Mouse (Mus musculus): Measurements from ENCODE around the gene Olfr1392. TPM values are rescaled to one million over a fixed set of nuclear protein-coding genes. Genes with fewer than 3 reads are reported as not detected.

Olfr1392 gene
- polyA plus RNA-seq, 1 experiment from 2014 or later: 0.10 TPM

- H3K4me3 ChIP-seq (replicated peaks): no peak overlapping the region
- H3K4me1 ChIP-seq: peaks cover 8% of the 10 kb centered on the region; the same call in 1 of the 2 replicates
- 61% methylated on average over 2 of the region's 2 CpGs for WGBS
- H3K4me2 ChIP-seq: no peak overlapping the region
- peaks cover 81% of the 10 kb centered on the region for H3K36me3 ChIP-seq
- H3K9me3 ChIP-seq (replicated peaks): no peaks in the 10 kb centered on the region
- H3K9ac ChIP-seq: no peak overlapping the region
- 0 out of 2 replicates have a peak, but pooled peaks have one; percentile 27 for ATAC-seq (replicated peaks; ENCODE audit: low FRiP score)
- no peak overlapping the region for H3K27ac ChIP-seq
- no peaks in the 10 kb centered on the region for H3K27me3 ChIP-seq
Observed at GRCm38 (mm10) chr11:49259296-49259695, 25.8 kb upstream of the Olfr1392 start.

DNA sequence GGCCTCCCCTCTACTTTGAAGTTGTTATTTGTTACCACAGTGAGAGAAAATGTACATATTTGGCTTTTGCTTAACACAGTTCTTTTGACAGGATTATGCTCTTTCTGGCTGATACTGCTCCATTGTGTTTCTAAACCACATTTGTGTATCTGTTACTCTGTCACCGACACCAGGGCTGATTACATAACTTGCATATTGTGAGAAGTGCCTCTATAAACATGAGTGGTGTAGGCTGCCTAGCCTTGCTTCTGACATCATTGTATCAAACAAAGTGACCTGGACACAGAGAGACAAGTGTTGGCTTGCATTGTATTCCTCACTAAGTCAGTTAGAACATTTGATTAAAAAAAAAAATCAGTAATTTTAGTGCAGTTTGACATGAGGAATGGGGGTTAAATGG, 25.3 kb upstream of the Olfr1392 start:
- H3K4me2 ChIP-seq: no peak overlapping the region
- no peak for ATAC-seq (replicated peaks; ENCODE audit: low FRiP score)
- H3K4me3 ChIP-seq (replicated peaks): no peak overlapping the region
- no peaks in the 10 kb centered on the region for H3K27me3 ChIP-seq
- 83% methylated on average over 1 of the region's 1 CpGs for WGBS
- H3K27ac ChIP-seq: no peak overlapping the region
- H3K4me1 ChIP-seq: peaks cover 6% of the 10 kb centered on the region; the same call in 1 of the 2 replicates
- peaks cover 81% of the 10 kb centered on the region for H3K36me3 ChIP-seq
- no peak overlapping the region for H3K9ac ChIP-seq
- no peaks in the 10 kb centered on the region for H3K9me3 ChIP-seq (replicated peaks)

- Histone ChIP-seq H3K27ac (no peak overlapping the region), H3K4me3 (replicated peaks) (no peak overlapping the region), H3K9ac (no peak overlapping the region), H3K9me3 (replicated peaks) (no peaks in the 10 kb centered on the region), H3K4me1 (0 out of 2 replicates have a peak, but pooled peaks cover 2% of the 10 kb centered on the region), H3K27me3 (no peaks in the 10 kb centered on the region), H3K36me3 (peaks cover 78% of the 10 kb centered on the region), H3K4me2 (no peak overlapping the region)
- 94% methylated on average over 21 of the region's 21 CpGs for whole genome bisulfite sequencing
- 0 out of 2 replicates have a peak, but pooled peaks have one; percentile 11 for ATAC-seq (replicated peaks; ENCODE audit: low FRiP score)
Observed at GRCm38 (mm10) chr11:49260598-49261312, 24.3 kb upstream of the Olfr1392 start.

GRCm38 (mm10) chr11:49261313-49261855, 23.7 kb upstream of the Olfr1392 start:
- Histone ChIP-seq H3K4me1 (0 out of 2 replicates have a peak, but pooled peaks cover 2% of the 10 kb centered on the region), H3K9ac (no peak overlapping the region), H3K4me3 (replicated peaks) (no peak overlapping the region), H3K27me3 (no peaks in the 10 kb centered on the region), H3K4me2 (no peak overlapping the region), H3K36me3 (peaks cover 72% of the 10 kb centered on the region), H3K9me3 (replicated peaks) (no peaks in the 10 kb centered on the region), H3K27ac (no peak overlapping the region)
- 0 out of 2 replicates have a peak, but pooled peaks have one; percentile 27 for ATAC-seq (replicated peaks; ENCODE audit: low FRiP score)
- WGBS: 96% methylated on average over 14 of the region's 14 CpGs

DNA sequence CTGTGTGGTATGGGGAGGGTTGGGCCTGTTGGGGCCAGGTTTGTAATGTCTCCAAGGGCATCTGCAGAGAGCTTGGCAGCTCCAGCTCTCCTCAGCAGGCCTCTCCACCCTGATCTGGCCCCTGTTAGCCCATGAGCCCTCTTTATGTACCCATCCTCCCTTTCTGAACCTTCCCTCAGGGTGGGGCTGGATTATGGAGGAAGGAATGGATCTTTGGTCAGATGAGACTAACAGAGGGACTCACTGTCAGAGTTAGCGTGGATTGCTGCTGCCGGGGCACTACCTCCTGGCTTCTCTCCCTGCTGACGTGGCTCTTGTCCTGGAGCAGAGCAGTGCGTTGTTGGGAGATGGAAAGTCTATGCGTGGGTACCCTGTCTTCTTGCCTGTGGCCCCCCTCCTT, 22.8 kb upstream of the Olfr1392 start:
- peaks cover 66% of the 10 kb centered on the region for H3K36me3 ChIP-seq
- H3K4me1 ChIP-seq: 0 out of 2 replicates have a peak, but pooled peaks cover 2% of the 10 kb centered on the region
- ATAC-seq (replicated peaks; ENCODE audit: low FRiP score): no peak
- H3K4me2 ChIP-seq: no peak overlapping the region
- 85% methylated on average over 5 of the region's 5 CpGs for WGBS
- H3K9me3 ChIP-seq (replicated peaks): no peaks in the 10 kb centered on the region
- no peak overlapping the region for H3K4me3 ChIP-seq (replicated peaks)
- no peak overlapping the region for H3K27ac ChIP-seq
- no peak overlapping the region for H3K9ac ChIP-seq
- no peaks in the 10 kb centered on the region for H3K27me3 ChIP-seq

DNA sequence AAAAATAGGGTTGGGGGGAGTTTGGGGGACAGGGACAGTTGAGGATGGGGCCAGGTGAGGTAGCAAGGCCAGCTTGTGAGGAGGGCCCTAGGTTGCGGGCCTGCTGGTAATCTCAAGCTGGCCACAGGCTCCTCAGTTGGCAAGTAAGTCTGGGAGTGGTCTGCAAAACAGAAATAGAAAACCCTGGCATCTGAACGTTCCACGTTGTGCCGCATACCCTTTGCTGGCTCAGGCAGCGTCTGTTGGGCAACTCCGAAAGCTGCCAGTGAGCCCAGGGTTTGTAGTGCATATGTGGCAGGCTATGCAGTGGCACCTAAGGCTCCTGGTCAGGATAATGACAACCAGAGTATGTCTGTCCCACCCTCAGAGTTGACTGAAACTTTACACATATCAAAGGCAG, 21.9 kb upstream of the Olfr1392 start:
- Histone ChIP-seq H3K9ac (no peak overlapping the region), H3K4me3 (replicated peaks) (no peak overlapping the region), H3K36me3 (peaks cover 61% of the 10 kb centered on the region), H3K9me3 (replicated peaks) (no peaks in the 10 kb centered on the region), H3K27me3 (no peaks in the 10 kb centered on the region), H3K4me2 (no peak overlapping the region), H3K4me1 (0 out of 2 replicates have a peak, but pooled peaks cover 6% of the 10 kb centered on the region), H3K27ac (no peak overlapping the region)
- WGBS: 95% methylated on average over 6 of the region's 6 CpGs
- ATAC-seq (replicated peaks; ENCODE audit: low FRiP score): no peak

DNA sequence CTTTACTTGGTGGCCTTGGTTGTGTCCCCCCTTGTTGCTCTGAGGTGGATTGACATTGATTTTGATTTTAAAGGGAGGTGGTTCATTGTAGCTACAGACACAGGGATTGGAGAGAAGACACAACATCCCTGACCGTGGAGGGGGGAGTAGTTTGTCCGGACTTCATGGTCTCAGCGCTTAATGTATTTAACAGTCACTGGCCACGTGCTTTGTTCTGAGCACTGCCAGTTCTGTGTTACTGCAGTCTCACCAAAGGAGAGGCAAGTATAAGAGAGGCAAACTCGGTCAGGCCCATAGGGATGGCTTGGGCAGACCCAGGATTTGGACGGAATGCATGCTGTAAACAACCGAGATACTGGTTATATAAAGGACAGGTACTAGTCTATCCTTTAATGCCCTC, 21.0 kb upstream of the Olfr1392 start:
- no peak overlapping the region for H3K27ac ChIP-seq
- H3K9ac ChIP-seq: no peak overlapping the region
- peaks cover 58% of the 10 kb centered on the region for H3K36me3 ChIP-seq
- H3K9me3 ChIP-seq (replicated peaks): no peaks in the 10 kb centered on the region
- H3K4me1 ChIP-seq: 0 out of 2 replicates have a peak, but pooled peaks cover 7% of the 10 kb centered on the region
- no peaks in the 10 kb centered on the region for H3K27me3 ChIP-seq
- no peak overlapping the region for H3K4me3 ChIP-seq (replicated peaks)
- no peak overlapping the region for H3K4me2 ChIP-seq
- no peak for ATAC-seq (replicated peaks; ENCODE audit: low FRiP score)
- WGBS: 86% methylated on average over 7 of the region's 7 CpGs

DNA sequence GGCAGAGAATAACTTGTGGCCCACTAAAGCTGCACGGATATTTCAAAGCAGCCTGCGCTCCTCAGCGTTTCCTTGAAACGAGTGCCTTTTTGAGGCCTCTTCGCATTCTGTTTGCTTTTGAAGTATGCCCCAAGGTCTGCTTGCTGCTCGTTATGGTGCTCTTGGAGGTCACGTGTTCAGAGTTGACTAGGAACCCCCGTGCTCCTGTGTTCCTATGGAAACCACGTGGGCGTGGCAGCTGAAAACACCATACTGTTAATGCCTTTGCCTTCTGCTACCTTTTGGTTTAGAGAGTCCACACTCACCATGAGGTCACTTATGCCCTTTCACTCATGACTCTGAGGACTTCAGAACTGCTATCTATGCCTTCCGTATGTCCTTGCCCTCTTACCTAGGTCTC, 20.5 kb upstream of the Olfr1392 start:
- no peaks in the 10 kb centered on the region for H3K9me3 ChIP-seq (replicated peaks)
- peaks cover 56% of the 10 kb centered on the region for H3K36me3 ChIP-seq
- H3K27ac ChIP-seq: no peak overlapping the region
- H3K4me3 ChIP-seq (replicated peaks): no peak overlapping the region
- no peak overlapping the region for H3K4me2 ChIP-seq
- 76% methylated on average over 11 of the region's 11 CpGs for WGBS
- H3K27me3 ChIP-seq: no peaks in the 10 kb centered on the region
- 0 out of 2 replicates have a peak, but pooled peaks cover 7% of the 10 kb centered on the region for H3K4me1 ChIP-seq
- H3K9ac ChIP-seq: no peak overlapping the region
- no peak for ATAC-seq (replicated peaks; ENCODE audit: low FRiP score)

DNA sequence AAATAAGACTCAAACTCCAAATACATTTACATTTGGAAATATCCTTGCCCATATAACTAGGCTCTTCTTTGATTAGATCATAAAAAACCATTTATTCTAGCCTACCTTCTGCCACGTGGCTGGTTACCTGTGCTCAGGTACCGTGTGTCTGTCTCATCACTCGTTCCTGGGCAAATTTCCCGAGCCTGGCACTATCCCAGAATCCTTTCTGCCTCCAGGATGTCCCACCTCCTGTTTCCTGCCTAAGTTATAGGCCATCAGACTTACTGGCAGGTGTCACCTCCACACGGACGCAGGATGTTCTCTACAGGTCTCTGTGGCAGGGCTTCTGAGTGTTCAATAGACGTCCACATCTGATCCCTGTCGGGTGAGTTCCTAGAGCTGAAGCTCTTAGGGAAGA, 20.0 kb upstream of the Olfr1392 start:
- Histone ChIP-seq H3K4me2 (no peak overlapping the region), H3K36me3 (peaks cover 51% of the 10 kb centered on the region), H3K4me3 (replicated peaks) (no peak overlapping the region), H3K9ac (no peak overlapping the region), H3K27ac (no peak overlapping the region), H3K4me1 (0 out of 2 replicates have a peak, but pooled peaks cover 7% of the 10 kb centered on the region), H3K9me3 (replicated peaks) (no peaks in the 10 kb centered on the region), H3K27me3 (no peaks in the 10 kb centered on the region)
- 82% methylated on average over 8 of the region's 8 CpGs for WGBS
- no peak for ATAC-seq (replicated peaks; ENCODE audit: low FRiP score)

- ATAC-seq (replicated peaks; ENCODE audit: low FRiP score): peak; percentile 18; the same call in 1 of the 2 replicates
- peak overlapping the region; percentile 49; the same call in 1 of the 2 replicates for H3K27ac ChIP-seq
- H3K4me1 ChIP-seq: 0 out of 2 replicates have a peak, but pooled peaks cover 5% of the 10 kb centered on the region
- H3K9ac ChIP-seq: no peak overlapping the region
- H3K4me3 ChIP-seq (replicated peaks): no peak overlapping the region
- 68% methylated on average over 6 of the region's 6 CpGs for WGBS
- no peaks in the 10 kb centered on the region for H3K27me3 ChIP-seq
- H3K9me3 ChIP-seq (replicated peaks): no peaks in the 10 kb centered on the region
- peaks cover 35% of the 10 kb centered on the region for H3K36me3 ChIP-seq
- H3K4me2 ChIP-seq: no peak overlapping the region
Observed at GRCm38 (mm10) chr11:49266671-49267070, 18.4 kb upstream of the Olfr1392 start.

GRCm38 (mm10) chr11:49267316-49267715, 17.8 kb upstream of the Olfr1392 start:
- ATAC-seq (replicated peaks; ENCODE audit: low FRiP score): no peak
- peak overlapping the region; percentile 49; the same call in 1 of the 2 replicates for H3K27ac ChIP-seq
- H3K9ac ChIP-seq: no peak overlapping the region
- no peaks in the 10 kb centered on the region for H3K27me3 ChIP-seq
- H3K9me3 ChIP-seq (replicated peaks): no peaks in the 10 kb centered on the region
- H3K4me2 ChIP-seq: no peak overlapping the region
- no peak overlapping the region for H3K4me3 ChIP-seq (replicated peaks)
- H3K4me1 ChIP-seq: 0 out of 2 replicates have a peak, but pooled peaks cover 5% of the 10 kb centered on the region
- WGBS: 78% methylated on average over 10 of the region's 10 CpGs
- peaks cover 29% of the 10 kb centered on the region for H3K36me3 ChIP-seq

DNA sequence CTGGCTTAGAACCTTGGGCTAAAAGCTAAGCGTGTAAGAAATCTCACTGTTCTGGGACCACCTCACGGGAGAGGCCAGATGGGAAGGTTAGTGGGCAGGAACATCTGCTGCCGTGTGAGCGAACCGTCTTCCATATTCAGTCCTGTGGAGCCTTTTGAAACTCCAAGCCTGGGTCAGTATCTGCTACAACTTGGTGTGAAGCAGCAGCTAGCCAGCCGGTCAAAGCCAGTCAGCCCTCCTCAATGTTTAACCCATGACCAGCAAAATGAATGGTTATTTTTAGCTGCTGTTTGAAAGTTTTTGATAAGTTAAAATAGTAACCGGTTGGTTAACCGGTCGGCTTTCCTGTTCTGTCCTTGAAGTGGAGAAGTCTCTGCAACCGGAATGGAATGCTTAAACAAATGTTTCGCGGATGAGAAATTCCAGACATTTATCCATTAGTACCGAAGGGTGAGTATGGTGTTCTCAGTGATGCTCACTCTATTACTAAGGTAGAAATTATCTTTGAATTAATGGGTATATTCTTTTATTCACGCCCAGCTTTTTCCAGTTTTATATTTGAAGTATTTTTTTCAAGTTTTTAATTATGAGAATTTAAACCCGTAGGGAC, 17.0 kb upstream of the Olfr1392 start:
- 0 out of 2 replicates have a peak, but pooled peaks have one; percentile 20 for ATAC-seq (replicated peaks; ENCODE audit: low FRiP score)
- Histone ChIP-seq H3K27me3 (no peaks in the 10 kb centered on the region), H3K4me2 (no peak overlapping the region), H3K9me3 (replicated peaks) (no peaks in the 10 kb centered on the region), H3K36me3 (peaks cover 23% of the 10 kb centered on the region), H3K4me1 (0 out of 2 replicates have a peak, but pooled peaks cover 5% of the 10 kb centered on the region), H3K27ac (peak overlapping the region; percentile 55; the same call in 1 of the 2 replicates), H3K4me3 (replicated peaks) (no peak overlapping the region), H3K9ac (no peak overlapping the region)
- 71% methylated on average over 15 of the region's 15 CpGs for WGBS

Data from kidney, embryonic 15.5 days (tissue).